Mouse (Mus musculus) limb, embryonic 14.5 days (tissue): ENCODE results near the gene Bod1l. TPM values are rescaled to one million over a fixed set of nuclear protein-coding genes. Genes with fewer than 3 reads are reported as not detected.

Source experiments
- ATAC-seq: fragments of 200-750 bp; cut with Nextera tagmentation; 2 replicates; pipeline ENCODE4 v1.8.0; 2017; ENCODE audit warnings: low read depth, moderate number of reproducible peaks, moderate TSS enrichment; ENCODE audit not compliant: low FRiP score
- DNase-seq: peaks from one replicate; pipeline ENCODE4 v3.0.0-alpha.2; 2015; ENCODE audit warnings: low spot score
- H3K27ac ChIP-seq: fragments of 300-500 bp; sonication (generic); replicated peaks from 2 replicates; pipeline ENCODE4 v1.5.1; 2014; ENCODE audit warnings: low read depth, mild to moderate bottlenecking, low read length, moderate library complexity, mixed read lengths
- H3K27me3 ChIP-seq: fragments of 300-500 bp; sonication (generic); 2 replicates; pipeline ENCODE4 v1.6.1; 2014; ENCODE audit warnings: low read length, mixed read lengths; ENCODE audit not compliant: control insufficient read depth, insufficient read depth
- H3K36me3 ChIP-seq: fragments of 300-500 bp; sonication (generic); 2 replicates; pipeline ENCODE4 v1.6.1; 2014; ENCODE audit warnings: mild to moderate bottlenecking, low read length, moderate library complexity, mixed read lengths; ENCODE audit not compliant: control insufficient read depth, insufficient read depth
- H3K4me1 ChIP-seq: fragments of 300-500 bp; sonication (generic); 2 replicates; pipeline ENCODE4 v1.6.1; 2014; ENCODE audit warnings: antibody characterized with exemption, low read length, mixed read lengths; ENCODE audit not compliant: control insufficient read depth, insufficient read depth
- H3K4me2 ChIP-seq: fragments of 300-500 bp; sonication (generic); replicated peaks from 2 replicates; pipeline ENCODE4 v1.6.1; 2014; ENCODE audit warnings: low read depth, mild to moderate bottlenecking, low read length, moderate library complexity; ENCODE audit not compliant: severe bottlenecking
- H3K4me3 ChIP-seq: fragments of 300-500 bp; sonication (generic); replicated peaks from 2 replicates; pipeline ENCODE4 v1.5.1; 2014; ENCODE audit warnings: low read length
- H3K9ac ChIP-seq: fragments of 300-500 bp; sonication (generic); 2 replicates; pipeline ENCODE4 v1.6.1; 2014; ENCODE audit warnings: mild to moderate bottlenecking, low read depth, low read length, moderate library complexity; ENCODE audit not compliant: severe bottlenecking
- H3K9me3 ChIP-seq: fragments of 300-500 bp; sonication (generic); 2 replicates; pipeline ENCODE4 v1.6.1; 2016; ENCODE audit warnings: low read length; ENCODE audit not compliant: control insufficient read depth
- POLR2A ChIP-seq: fragments of 200-500 bp; IDR thresholded peaks from 2 replicates; pipeline ENCODE4 v1.8.0; 2012; ENCODE audit warnings: inconsistent platforms, mild to moderate bottlenecking, moderate library complexity, borderline replicate concordance; ENCODE audit not compliant: insufficient read depth, insufficient read length; ENCODE audit errors: extremely low read depth
- WGBS: fragments of 180-500 bp; shearing (Covaris S2); extraction: QIAGEN DNeasy Blood & Tissue Kit; methylation state at CpG from one replicate; pipeline ENCODE4 v1.1.7; 2014; 5-methylcytosine and 5-hydroxymethylcytosine counted together
- polyA plus RNA-seq, 2 experiments: library from polyadenylated mRNA; depleted of rRNA in 1 of 2; stranded (reverse) in 1 of 2; unstranded in 1 of 2; fragments of >200 nt; fragmentation: Nextera tagmentation in 1 of 2; extraction: Ambion mirVana in 1 of 2; gene quantifications; 2 replicates each; pipeline versions ENCODE4 v1.2.1 to v1.2.3; 2012 to 2014

Bod1l gene
- polyA plus RNA-seq, 2 experiments: 11.8 to 23.9 TPM

GRCm38 (mm10) chr5:41758671-41759639, 85.2 kb downstream of the Bod1l start:
- H3K4me3 ChIP-seq: no peak overlapping the region
- ATAC-seq (no peak), DNase-seq (no peak)
- peaks cover 10% of the 10 kb centered on the region; the same call in 1 of the 2 replicates for H3K4me1 ChIP-seq
- TF ChIP-seq POLR2A: no peak
- no peak overlapping the region for H3K27ac ChIP-seq
- peak overlapping the region; percentile 17 for H3K4me2 ChIP-seq
- no peaks in the 10 kb centered on the region for H3K9me3 ChIP-seq
- peaks cover 93% of the 10 kb centered on the region for H3K27me3 ChIP-seq
- 0 out of 2 replicates have a peak, but pooled peaks cover 2% of the 10 kb centered on the region for H3K36me3 ChIP-seq
- WGBS: 11% methylated on average over 19 of the region's 19 CpGs
- no peak overlapping the region for H3K9ac ChIP-seq

GRCm38 (mm10) chr5:41757338-41757737, 86.8 kb downstream of the Bod1l start:
- no peak for TF ChIP-seq POLR2A
- 15% methylated on average over 5 of the region's 5 CpGs for WGBS
- no peak overlapping the region for H3K4me2 ChIP-seq
- H3K27me3 ChIP-seq: peaks cover 93% of the 10 kb centered on the region
- DNase-seq: no peak
- H3K4me1 ChIP-seq: 0 out of 2 replicates have a peak, but pooled peaks cover 4% of the 10 kb centered on the region
- no peak overlapping the region for H3K9ac ChIP-seq
- no peak overlapping the region for H3K4me3 ChIP-seq
- H3K27ac ChIP-seq: no peak overlapping the region
- H3K9me3 ChIP-seq: no peaks in the 10 kb centered on the region
- no peak for ATAC-seq
- 0 out of 2 replicates have a peak, but pooled peaks cover 2% of the 10 kb centered on the region for H3K36me3 ChIP-seq

GRCm38 (mm10) chr5:41756396-41756795, 87.7 kb downstream of the Bod1l start:
- H3K4me3 ChIP-seq: no peak overlapping the region
- H3K4me2 ChIP-seq: no peak overlapping the region
- H3K9me3 ChIP-seq: no peaks in the 10 kb centered on the region
- DNase-seq: no peak
- no peak for TF ChIP-seq POLR2A
- ATAC-seq: no peak
- H3K27ac ChIP-seq: no peak overlapping the region
- 0 out of 2 replicates have a peak, but pooled peaks cover under 1% of the 10 kb centered on the region for H3K36me3 ChIP-seq
- peaks cover 93% of the 10 kb centered on the region for H3K27me3 ChIP-seq
- WGBS: 8% methylated on average over 4 of the region's 4 CpGs
- H3K9ac ChIP-seq: no peak overlapping the region
- 0 out of 2 replicates have a peak, but pooled peaks cover under 1% of the 10 kb centered on the region for H3K4me1 ChIP-seq

GRCm38 (mm10) chr5:41755373-41755960, 88.6 kb downstream of the Bod1l start:
- H3K9ac ChIP-seq: no peak overlapping the region
- peaks cover 96% of the 10 kb centered on the region for H3K27me3 ChIP-seq
- no peak overlapping the region for H3K27ac ChIP-seq
- ATAC-seq (no peak), DNase-seq (no peak)
- H3K9me3 ChIP-seq: no peaks in the 10 kb centered on the region
- WGBS: 2% methylated on average over 23 of the region's 23 CpGs
- TF ChIP-seq POLR2A: no peak
- H3K4me3 ChIP-seq: no peak overlapping the region
- no peaks in the 10 kb centered on the region for H3K36me3 ChIP-seq
- no peak overlapping the region; the same call in 1 of the 2 replicates for H3K4me2 ChIP-seq
- no peaks in the 10 kb centered on the region for H3K4me1 ChIP-seq

GRCm38 (mm10) chr5:41754836-41755235, 89.3 kb downstream of the Bod1l start:
- Histone ChIP-seq H3K4me1 (no peaks in the 10 kb centered on the region), H3K4me2 (peak overlapping the region; percentile 3; the same call in 1 of the 2 replicates), H3K36me3 (no peaks in the 10 kb centered on the region), H3K27ac (no peak overlapping the region), H3K9me3 (no peaks in the 10 kb centered on the region), H3K4me3 (peak overlapping the region; percentile 3; the same call in 1 of the 2 replicates), H3K27me3 (peaks cover 96% of the 10 kb centered on the region), H3K9ac (no peak overlapping the region)
- DNase-seq: no peak
- no peak for TF ChIP-seq POLR2A
- WGBS: 2% methylated on average over 16 of the region's 16 CpGs
- no peak for ATAC-seq
